Mouse (Mus musculus): Measurements from ENCODE around the gene Chrna9. TPM values are rescaled to one million over a fixed set of nuclear protein-coding genes. Genes with fewer than 3 reads are reported as not detected.
"Not testable (repeated sequence)": the region's sequence is repeated elsewhere in the genome, so short reads cannot be mapped to it uniquely, and the experiment has no call there.

The Chrna9 gene
- polyA plus RNA-seq, 1 experiment from 2014 or later = not detected

DNA sequence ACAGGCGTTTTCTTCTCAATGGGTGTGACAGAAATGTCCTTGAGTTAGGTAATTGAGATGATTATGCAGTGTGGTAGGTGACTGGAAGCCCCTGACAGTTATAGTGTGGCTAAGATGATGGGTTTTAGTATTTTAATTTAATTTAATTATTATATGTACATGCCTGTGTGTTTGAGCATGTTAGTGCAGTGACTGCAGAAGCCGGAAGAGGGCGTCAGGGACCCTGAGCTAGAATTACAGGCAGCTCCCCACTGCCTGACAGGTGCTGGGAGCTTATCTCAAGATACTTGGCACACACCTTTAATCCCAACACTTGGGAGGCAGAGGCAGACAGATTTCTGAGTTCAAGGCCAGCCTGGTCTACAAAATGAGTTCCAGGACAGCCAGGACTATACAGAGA is 33.3 kb downstream of the Chrna9 start:
- WGBS = 91% methylated on average over 3 of the region's 3 CpGs
- H3K9me3 ChIP-seq = no peaks in the 10 kb centered on the region

DNA sequence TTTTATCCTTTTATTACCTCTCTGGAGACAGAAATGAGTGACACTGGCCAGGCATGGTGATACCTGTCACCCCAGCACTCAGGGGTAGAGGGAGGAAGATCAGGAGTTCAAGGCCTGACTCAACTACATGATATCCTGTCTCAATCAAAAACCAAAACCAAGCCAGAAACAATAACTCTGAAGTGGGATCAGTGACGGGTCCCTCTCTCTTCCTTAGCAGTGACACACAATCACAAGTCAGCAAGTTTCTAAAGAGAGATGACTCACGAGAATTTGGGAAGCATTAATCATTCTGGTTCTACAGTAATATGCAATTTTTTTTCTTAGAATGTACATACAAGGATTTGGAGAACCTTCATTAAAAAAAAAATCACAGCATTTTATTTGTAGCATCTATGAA is 38.5 kb downstream of the Chrna9 start:
- no peak for ATAC-seq (replicated peaks)
- Histone ChIP-seq H3K27ac (no peak overlapping the region), H3K9me3 (no peaks in the 10 kb centered on the region), H3K4me1 (no peaks in the 10 kb centered on the region), H3K9ac (no peak overlapping the region), H3K36me3 (replicated peaks) (no peaks in the 10 kb centered on the region), H3K27me3 (replicated peaks) (no peaks in the 10 kb centered on the region), H3K4me3 (no peak overlapping the region), H3K4me2 (no peak overlapping the region)
- WGBS = 78% methylated on average over 2 of the region's 2 CpGs

More for the DNA sequence above, 33.3 kb downstream of the Chrna9 start:
- no peaks in the 10 kb centered on the region for H3K36me3 ChIP-seq (replicated peaks)
- H3K27me3 ChIP-seq (replicated peaks) = no peaks in the 10 kb centered on the region
- no peak overlapping the region for H3K4me2 ChIP-seq
- no peak overlapping the region for H3K27ac ChIP-seq
- ATAC-seq (replicated peaks) = no peak
- no peak overlapping the region for H3K4me3 ChIP-seq
- no peaks in the 10 kb centered on the region for H3K4me1 ChIP-seq
- no peak overlapping the region for H3K9ac ChIP-seq

DNA sequence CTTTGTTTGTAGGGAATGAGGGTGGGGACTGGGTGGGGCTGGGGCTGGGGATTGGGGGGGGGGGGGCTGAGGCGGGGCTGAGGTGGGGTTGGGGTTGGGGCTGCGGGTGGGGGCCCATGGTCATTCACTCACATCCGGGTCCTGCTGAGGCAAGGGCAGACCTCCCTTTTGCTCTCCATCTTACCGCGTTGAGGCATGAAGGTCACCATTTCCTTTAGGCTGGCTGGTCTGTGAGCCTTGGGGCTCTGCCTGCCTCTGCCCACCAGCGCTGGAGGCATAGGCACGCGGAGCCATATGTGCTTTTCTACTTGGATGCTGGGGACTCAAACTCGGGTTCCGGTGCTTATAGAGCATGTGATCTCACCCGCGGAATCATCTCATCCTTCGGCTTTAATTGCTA is 41.0 kb downstream of the Chrna9 start:
- no peak for ATAC-seq (replicated peaks)
- H3K27ac ChIP-seq = no peak overlapping the region
- H3K9ac ChIP-seq = no peak overlapping the region
- H3K36me3 ChIP-seq (replicated peaks) = no peaks in the 10 kb centered on the region
- H3K4me2 ChIP-seq = no peak overlapping the region
- H3K4me1 ChIP-seq = no peaks in the 10 kb centered on the region
- H3K4me3 ChIP-seq = no peak overlapping the region
- WGBS = 88% methylated on average over 13 of the region's 13 CpGs
- no peaks in the 10 kb centered on the region for H3K9me3 ChIP-seq
- no peaks in the 10 kb centered on the region for H3K27me3 ChIP-seq (replicated peaks)

DNA sequence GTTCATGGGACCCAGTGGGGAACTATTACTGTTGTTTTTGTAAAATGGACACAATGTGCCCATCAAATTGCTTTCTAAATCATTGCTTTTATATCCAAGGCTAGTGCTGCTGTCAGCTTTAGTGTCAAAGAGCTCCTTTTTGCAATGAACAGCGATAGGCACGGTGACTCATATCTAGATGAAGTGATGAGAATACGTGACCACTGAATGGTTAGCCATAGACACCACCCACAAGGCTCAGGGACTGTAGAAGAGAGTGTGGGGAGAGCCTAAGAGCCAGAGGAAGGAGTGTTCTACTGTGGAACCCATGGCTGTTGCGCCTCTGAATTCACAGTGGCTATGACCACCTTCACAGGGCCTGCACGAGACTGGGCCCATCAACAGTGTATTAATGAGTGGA is 51.7 kb downstream of the Chrna9 start:
- ATAC-seq (replicated peaks) = no peak
- 96% methylated on average over 5 of the region's 5 CpGs for WGBS

DNA sequence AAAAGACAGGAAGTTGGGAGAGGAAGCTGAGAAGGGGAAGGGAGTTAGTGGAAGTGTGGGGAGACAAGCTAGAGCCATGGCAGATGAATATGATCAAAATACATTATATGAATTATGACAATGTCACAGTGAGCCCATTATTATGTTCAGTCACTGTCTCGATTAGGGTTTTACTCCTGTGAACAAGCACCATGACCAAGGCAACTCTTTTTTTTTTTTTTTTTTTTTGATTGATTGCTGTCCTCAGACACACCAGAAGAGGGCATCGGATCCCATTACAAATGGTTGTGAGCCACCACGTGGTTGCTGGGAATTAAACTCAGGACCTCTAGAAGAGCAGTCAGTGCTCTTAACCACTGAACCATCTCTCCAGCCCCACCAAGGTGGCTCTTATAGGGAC is 52.3 kb downstream of the Chrna9 start:
- H3K9ac ChIP-seq; H3K9me3 ChIP-seq; H3K36me3 ChIP-seq (replicated peaks); H3K4me2 ChIP-seq; H3K27ac ChIP-seq; H3K4me3 ChIP-seq; ATAC-seq (replicated peaks); H3K4me1 ChIP-seq; H3K27me3 ChIP-seq (replicated peaks): not testable (repeated sequence)
- WGBS = 74% methylated on average over 3 of the region's 3 CpGs

More for the DNA sequence above, 51.7 kb downstream of the Chrna9 start:
- no peak overlapping the region for H3K4me3 ChIP-seq
- H3K9me3 ChIP-seq = no peaks in the 10 kb centered on the region
- no peak overlapping the region for H3K27ac ChIP-seq
- H3K27me3 ChIP-seq (replicated peaks) = no peaks in the 10 kb centered on the region
- no peak overlapping the region for H3K4me2 ChIP-seq
- H3K9ac ChIP-seq = no peak overlapping the region
- no peaks in the 10 kb centered on the region for H3K4me1 ChIP-seq
- no peaks in the 10 kb centered on the region for H3K36me3 ChIP-seq (replicated peaks)

DNA sequence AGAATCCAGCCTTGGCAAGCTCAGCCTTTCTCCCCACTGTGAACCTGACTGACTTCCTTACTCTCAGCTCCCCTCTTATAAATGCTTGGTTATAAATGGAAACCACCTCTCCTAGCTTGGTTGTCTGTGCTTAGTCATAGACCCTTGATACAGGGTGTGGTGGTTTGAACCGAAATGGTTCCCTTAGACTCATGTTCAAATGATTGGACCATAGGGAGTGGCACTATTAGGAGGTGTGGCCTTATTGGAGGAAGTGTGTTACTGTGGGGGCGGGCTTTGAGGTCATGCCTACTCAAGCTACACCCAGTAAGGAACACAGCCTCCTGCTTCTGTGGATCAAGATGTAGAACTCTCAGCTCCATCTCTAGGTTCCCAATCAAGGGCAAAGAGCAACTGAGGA is 56.5 kb downstream of the Chrna9 start:
- H3K4me1 ChIP-seq = no peaks in the 10 kb centered on the region
- no peak overlapping the region for H3K4me2 ChIP-seq
- no peak for ATAC-seq (replicated peaks)
- no peaks in the 10 kb centered on the region for H3K9me3 ChIP-seq
- H3K9ac ChIP-seq = no peak overlapping the region
- no peaks in the 10 kb centered on the region for H3K27me3 ChIP-seq (replicated peaks)
- no peak overlapping the region for H3K4me3 ChIP-seq
- H3K27ac ChIP-seq = no peak overlapping the region
- H3K36me3 ChIP-seq (replicated peaks) = no peaks in the 10 kb centered on the region
- 90% methylated on average over 2 of the region's 2 CpGs for WGBS

DNA sequence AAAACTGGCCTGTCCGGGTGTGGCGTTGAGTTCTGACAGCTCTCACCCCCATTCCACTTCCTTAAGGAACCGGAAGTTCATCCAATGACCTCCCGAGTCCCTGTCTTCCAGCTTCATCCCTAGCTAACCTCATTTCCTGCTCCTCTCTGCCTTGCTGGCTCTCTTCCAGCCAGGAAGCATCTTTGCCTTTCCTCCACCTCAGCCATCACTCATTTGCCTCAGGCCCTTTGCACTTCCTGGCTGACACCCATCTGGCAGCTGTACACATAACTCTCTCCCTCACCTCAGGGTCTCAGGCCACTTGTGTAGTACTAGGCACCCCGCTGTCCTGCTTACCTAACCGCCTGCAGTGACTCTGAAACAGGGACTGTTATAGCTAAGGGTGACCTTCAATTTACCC is 59.9 kb downstream of the Chrna9 start:
- H3K27me3 ChIP-seq (replicated peaks) = no peaks in the 10 kb centered on the region
- no peak overlapping the region for H3K27ac ChIP-seq
- H3K36me3 ChIP-seq (replicated peaks) = no peaks in the 10 kb centered on the region
- no peak overlapping the region for H3K9ac ChIP-seq
- H3K4me3 ChIP-seq = no peak overlapping the region
- H3K4me1 ChIP-seq = no peaks in the 10 kb centered on the region
- H3K4me2 ChIP-seq = no peak overlapping the region
- no peak for ATAC-seq (replicated peaks)
- H3K9me3 ChIP-seq = no peaks in the 10 kb centered on the region
- 84% methylated on average over 6 of the region's 6 CpGs for WGBS

DNA sequence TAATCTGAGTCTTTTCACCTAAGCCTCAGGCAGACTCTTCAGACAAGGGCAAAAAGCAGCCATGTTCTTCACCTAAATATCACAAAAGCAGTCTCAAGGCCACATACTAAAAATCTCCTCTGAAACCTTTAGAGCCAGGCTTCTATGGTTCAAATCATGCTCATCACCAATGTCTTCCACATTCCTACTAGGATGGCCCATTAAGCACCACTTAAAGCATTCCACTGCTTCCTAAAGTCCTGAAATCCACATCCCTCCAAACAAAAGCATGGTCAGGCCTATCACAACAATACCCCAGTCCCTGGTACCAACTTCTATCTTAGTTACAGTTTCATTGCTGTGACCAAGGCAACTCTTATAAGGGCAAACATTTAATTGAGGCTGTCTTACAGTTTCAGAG is 63.1 kb downstream of the Chrna9 start:
- Histone ChIP-seq H3K27ac (no peak overlapping the region), H3K36me3 (replicated peaks) (no peaks in the 10 kb centered on the region), H3K4me1 (no peaks in the 10 kb centered on the region), H3K4me2 (no peak overlapping the region), H3K9me3 (no peaks in the 10 kb centered on the region), H3K9ac (no peak overlapping the region), H3K4me3 (no peak overlapping the region), H3K27me3 (replicated peaks) (no peaks in the 10 kb centered on the region)
- no peak for ATAC-seq (replicated peaks)

DNA sequence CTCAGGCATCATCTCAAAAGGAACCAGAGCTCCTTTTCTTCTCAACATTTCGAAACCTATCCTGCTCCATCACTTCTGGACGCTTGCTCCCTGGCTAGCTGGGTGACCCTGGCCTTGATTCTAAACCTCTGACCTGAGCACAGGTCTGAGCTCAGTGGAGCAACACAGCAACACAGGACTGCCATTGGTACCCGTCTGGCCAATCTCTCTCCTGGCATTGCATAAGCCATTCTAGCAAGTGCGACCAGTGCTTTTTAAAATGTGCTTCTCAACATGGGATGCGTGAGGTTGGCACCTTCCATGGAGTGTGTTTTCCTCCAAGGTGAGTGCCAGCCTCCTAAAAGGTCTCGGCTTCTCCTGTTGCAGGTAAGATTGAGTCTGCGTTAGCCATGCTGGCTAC is 64.4 kb downstream of the Chrna9 start:
- no peak overlapping the region for H3K4me3 ChIP-seq
- WGBS = 92% methylated on average over 7 of the region's 7 CpGs
- H3K36me3 ChIP-seq (replicated peaks) = no peaks in the 10 kb centered on the region
- no peaks in the 10 kb centered on the region for H3K9me3 ChIP-seq
- no peak overlapping the region for H3K9ac ChIP-seq
- no peak overlapping the region for H3K4me2 ChIP-seq
- H3K27me3 ChIP-seq (replicated peaks) = no peaks in the 10 kb centered on the region
- no peak for ATAC-seq (replicated peaks)
- no peak overlapping the region for H3K27ac ChIP-seq
- no peaks in the 10 kb centered on the region for H3K4me1 ChIP-seq

DNA sequence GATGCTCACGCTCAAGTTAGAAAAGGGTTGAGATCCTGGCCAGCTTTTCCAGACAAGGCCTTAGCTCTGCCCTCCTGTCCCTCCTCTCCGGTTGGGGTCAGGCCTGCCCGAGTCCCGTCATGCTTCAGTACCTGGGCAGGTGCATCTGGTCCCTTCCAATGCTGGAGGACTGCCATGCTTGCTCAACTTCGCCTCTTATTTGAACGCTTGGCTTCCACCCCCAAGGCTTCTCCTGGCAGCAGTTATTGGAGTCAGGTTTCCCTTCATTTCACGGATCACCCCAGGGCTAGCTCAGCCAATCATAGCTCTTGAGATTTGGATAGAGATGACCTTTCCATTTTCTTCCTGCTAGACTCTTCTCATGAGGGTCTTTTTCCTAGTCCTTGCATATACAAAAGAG is 65.4 kb downstream of the Chrna9 start:
- Histone ChIP-seq H3K27me3 (replicated peaks) (no peaks in the 10 kb centered on the region), H3K9ac (no peak overlapping the region), H3K36me3 (replicated peaks) (no peaks in the 10 kb centered on the region), H3K9me3 (no peaks in the 10 kb centered on the region), H3K4me3 (no peak overlapping the region), H3K27ac (no peak overlapping the region), H3K4me1 (no peaks in the 10 kb centered on the region), H3K4me2 (no peak overlapping the region)
- ATAC-seq (replicated peaks) = no peak
- 83% methylated on average over 7 of the region's 7 CpGs for WGBS

DNA sequence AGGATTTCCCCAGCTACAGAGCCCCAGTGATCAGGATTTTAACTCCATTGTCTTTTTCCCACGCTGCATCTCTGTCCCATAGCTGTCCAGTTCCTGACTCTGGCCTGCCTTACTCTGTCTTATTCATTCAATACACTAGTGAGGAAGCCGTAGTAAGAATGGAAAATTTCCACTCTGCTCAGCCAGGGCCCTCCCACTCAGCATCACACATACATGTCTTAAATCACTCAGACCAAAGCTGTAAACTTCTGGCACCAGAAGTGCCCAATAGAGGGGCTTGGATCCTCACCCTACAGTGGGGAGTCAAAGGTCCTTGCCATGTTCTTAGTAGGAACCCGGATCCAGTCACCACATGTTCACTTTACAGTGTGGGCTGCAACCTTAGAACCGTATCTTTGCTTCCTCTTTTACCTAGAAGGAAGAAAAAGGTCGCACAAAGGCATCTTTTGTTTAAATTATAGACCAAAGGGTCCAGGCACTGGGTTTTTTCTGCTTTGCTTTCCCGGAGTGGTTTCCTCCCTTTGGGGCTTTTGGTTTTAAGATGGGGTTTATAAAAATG is 65.9 kb downstream of the Chrna9 start:
- no peak for ATAC-seq (replicated peaks)

DNA sequence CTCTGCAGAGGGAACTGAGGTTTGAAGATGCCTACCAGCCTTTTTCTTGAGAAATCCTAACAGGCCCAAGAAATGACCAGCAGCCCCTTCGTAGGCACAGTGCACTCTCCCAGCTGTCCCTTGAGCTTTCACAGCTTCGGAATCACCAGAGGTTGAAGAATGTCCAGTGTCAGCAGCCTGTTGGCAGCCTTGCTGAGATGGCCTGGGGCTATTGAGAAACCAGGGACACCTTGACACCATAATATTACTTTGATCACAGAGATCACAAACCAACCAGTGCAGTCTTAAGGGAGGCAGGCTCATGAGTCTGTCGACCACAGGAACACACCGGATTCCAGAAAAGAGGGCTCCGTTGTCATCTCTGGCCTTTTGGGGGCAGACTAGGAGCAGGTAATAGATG is 66.5 kb downstream of the Chrna9 start:
- Histone ChIP-seq H3K4me3 (no peak overlapping the region), H3K4me2 (no peak overlapping the region), H3K4me1 (no peaks in the 10 kb centered on the region), H3K9me3 (no peaks in the 10 kb centered on the region), H3K27me3 (replicated peaks) (no peaks in the 10 kb centered on the region), H3K27ac (no peak overlapping the region), H3K36me3 (replicated peaks) (no peaks in the 10 kb centered on the region), H3K9ac (no peak overlapping the region)
- 77% methylated on average over 5 of the region's 5 CpGs for WGBS
- no peak for ATAC-seq (replicated peaks)

More for the DNA sequence above, 65.9 kb downstream of the Chrna9 start:
- Histone ChIP-seq H3K9ac (no peak overlapping the region), H3K27ac (no peak overlapping the region), H3K4me3 (no peak overlapping the region), H3K4me2 (no peak overlapping the region), H3K4me1 (no peaks in the 10 kb centered on the region), H3K27me3 (replicated peaks) (no peaks in the 10 kb centered on the region), H3K36me3 (replicated peaks) (no peaks in the 10 kb centered on the region), H3K9me3 (no peaks in the 10 kb centered on the region)
- WGBS = 76% methylated on average over 6 of the region's 6 CpGs

DNA sequence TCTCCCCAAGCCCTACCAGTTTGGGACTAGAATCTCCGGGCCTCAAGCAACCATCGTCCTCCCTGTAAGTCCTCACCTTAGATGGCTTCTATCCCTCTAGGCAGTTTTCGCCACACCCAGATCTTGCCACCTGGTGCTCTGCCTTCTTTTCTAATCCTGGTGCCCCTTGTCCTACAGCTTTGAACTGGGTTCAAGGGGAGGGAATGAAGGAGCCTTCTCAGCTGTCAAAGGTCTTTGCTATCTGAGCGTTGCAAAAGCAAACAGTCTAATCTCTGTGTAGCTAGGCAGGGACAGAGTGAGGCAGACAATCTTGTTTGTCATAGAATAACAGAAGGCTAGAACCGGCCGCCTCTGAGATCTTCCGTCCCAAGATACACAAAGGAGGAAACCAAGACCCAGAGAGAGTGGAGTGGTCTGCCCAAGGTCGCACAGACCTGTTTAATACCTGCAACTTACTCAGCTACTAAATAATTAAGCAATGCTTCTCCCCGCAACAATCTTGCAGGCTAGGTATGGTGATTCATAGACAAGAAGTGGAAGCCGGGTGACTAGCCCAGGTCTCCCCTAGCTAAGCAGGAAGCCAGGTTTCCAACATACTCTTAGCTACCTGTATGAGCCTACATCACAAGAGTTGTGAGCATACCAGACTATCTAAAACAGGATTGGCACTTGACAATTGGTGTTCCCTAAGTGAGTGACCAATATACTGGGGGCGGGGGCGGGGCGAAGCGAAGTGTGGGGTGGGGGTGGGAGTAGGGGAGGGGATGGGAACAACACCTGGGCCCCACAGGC is 69.6 kb downstream of the Chrna9 start, which contains the start of gene 9130230L23Rik:
TSS of gene 9130230L23Rik (minus strand) at position 152 of the 792 bp plus-strand sequence.
- H3K4me2 ChIP-seq = no peak within 1 kb of the TSS
- no peaks in the 10 kb centered on the region for H3K36me3 ChIP-seq (replicated peaks)
- H3K9ac ChIP-seq = no peak within 1 kb of the TSS
- H3K4me1 ChIP-seq = no peaks in the 10 kb centered on the region
- H3K27ac ChIP-seq = no peak within 1 kb of the TSS
- no peak for ATAC-seq (replicated peaks)
- no peaks in the 10 kb centered on the region for H3K9me3 ChIP-seq
- H3K27me3 ChIP-seq (replicated peaks) = no peaks in the 10 kb centered on the region
- whole genome bisulfite sequencing = 74% methylated on average over 14 of the region's 14 CpGs
- no peak within 1 kb of the TSS for H3K4me3 ChIP-seq

All from midbrain, embryonic 15.5 days (tissue).